Mouse (Mus musculus): ENCODE measurements around the gene Osbpl7.

DNA sequence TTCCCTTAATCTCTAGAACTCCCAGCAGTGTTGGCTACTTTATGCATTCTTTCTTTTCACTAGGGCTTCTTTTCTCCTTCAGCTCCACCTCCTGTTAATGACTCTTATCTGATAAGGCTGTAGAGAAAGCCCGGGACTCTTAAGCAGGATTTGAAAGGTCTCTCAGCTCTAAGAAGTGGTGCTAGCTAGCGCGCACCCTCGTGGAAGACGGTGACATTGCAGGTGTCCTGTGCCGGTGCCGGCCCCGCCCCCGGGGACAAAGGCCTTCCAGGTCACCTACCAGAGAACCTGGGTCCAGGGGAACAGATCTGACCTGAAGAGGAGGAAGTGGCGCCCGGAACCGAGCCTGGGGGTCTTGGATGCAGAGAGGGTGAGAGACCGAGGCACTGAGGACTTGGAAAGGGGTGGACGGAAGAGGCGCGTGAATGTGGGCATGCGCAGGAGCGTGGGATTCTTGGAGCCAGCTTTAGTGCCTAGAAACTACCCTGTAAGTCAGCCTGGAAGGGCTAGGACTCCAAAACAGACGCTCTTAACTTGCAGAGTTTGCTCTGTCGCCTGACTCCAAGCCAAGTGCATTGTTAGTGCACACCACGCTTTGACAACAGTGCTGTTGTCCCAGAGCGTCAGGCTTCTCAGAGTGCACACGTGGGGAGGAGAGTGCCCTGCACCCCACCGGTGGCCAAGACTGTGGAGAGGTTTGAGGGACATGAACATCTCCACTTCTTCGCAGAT is 20.6 kb upstream of the Osbpl7 start, which contains the start of gene Scrn2:
- no peak; the same call in 2 of the 3 replicates for TF ChIP-seq GATA1 (IDR thresholded peaks at IDR 0.05; ENCODE audit: borderline replicate concordance, low read length)
- no peak for TF ChIP-seq FLI1 (IDR thresholded peaks at IDR 0.05; ENCODE audit: low read length)
